Mouse (Mus musculus) neural tube, embryonic 15.5 days (tissue): Measurements from ENCODE around the gene Trpv4. TPM values are rescaled to one million over a fixed set of nuclear protein-coding genes. Genes with fewer than 3 reads are reported as not detected.

Source experiments
- ATAC-seq: fragments of 200-750 bp; cut with Nextera tagmentation; 2 replicates; pipeline ENCODE4 v1.8.0; 2017; ENCODE audit warnings: mild to moderate bottlenecking, moderate TSS enrichment, moderate library complexity; ENCODE audit not compliant: low FRiP score
- H3K27ac ChIP-seq: fragments of 300-500 bp; sonication (generic); replicated peaks from 2 replicates; pipeline ENCODE4 v1.5.1; 2015; ENCODE audit warnings: mild to moderate bottlenecking, inconsistent platforms
- H3K27me3 ChIP-seq: fragments of 300-500 bp; sonication (generic); replicated peaks from 2 replicates; pipeline ENCODE4 v1.6.1; 2015; ENCODE audit warnings: inconsistent platforms
- H3K36me3 ChIP-seq: fragments of 300-500 bp; sonication (generic); 2 replicates; pipeline ENCODE4 v1.6.1; 2015; ENCODE audit warnings: inconsistent platforms
- H3K4me1 ChIP-seq: fragments of 300-500 bp; sonication (generic); 2 replicates; pipeline ENCODE4 v1.6.1; 2015; ENCODE audit warnings: inconsistent platforms
- H3K4me2 ChIP-seq: fragments of 300-500 bp; sonication (generic); 2 replicates; pipeline ENCODE4 v1.6.1; 2015; ENCODE audit warnings: inconsistent platforms, mild to moderate bottlenecking, moderate library complexity
- H3K4me3 ChIP-seq: fragments of 300-500 bp; sonication (generic); replicated peaks from 2 replicates; pipeline ENCODE4 v1.5.1; 2015; ENCODE audit warnings: mild to moderate bottlenecking, inconsistent platforms
- H3K9ac ChIP-seq: fragments of 300-500 bp; sonication (generic); replicated peaks from 2 replicates; pipeline ENCODE4 v1.6.1; 2015; ENCODE audit warnings: mild to moderate bottlenecking, inconsistent platforms
- H3K9me3 ChIP-seq: fragments of 300-500 bp; sonication (generic); replicated peaks from 2 replicates; pipeline ENCODE4 v1.6.1; 2016; ENCODE audit warnings: inconsistent platforms
- WGBS: fragments of 180-500 bp; shearing (Covaris S2); methylation state at CpG from one replicate; pipeline ENCODE4 v1.1.7; 2015; ENCODE audit warnings: mixed read lengths; 5-methylcytosine and 5-hydroxymethylcytosine counted together
- polyA plus RNA-seq: library from polyadenylated mRNA; unstranded; fragments of >200 nt; fragmentation: Nextera tagmentation; extraction: Ambion mirVana; gene quantifications from 2 replicates; pipeline ENCODE4 v1.2.1, GENCODE M21; 2015

Gene Trpv4
- polyA plus RNA-seq, 1 experiment from 2014 or later = 1.4 TPM

DNA sequence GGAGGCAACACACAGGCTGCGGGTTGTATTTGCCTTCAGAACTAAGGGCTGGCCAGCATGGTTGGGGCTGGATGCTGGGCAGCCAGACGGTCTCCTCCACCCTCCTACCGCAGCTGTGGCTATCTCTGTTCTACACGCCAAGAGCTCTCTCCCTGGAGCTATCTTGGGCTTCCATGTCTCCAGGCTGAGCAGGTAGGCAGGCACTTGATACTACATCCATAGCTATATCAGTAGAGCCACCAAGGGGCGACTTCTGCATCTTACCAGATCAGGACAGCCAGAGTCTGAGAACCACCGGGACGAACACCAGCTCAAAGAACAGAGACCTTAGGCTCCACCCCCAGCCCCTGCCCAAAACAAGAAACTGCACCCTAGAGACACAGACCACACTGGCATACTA, 43.4 kb downstream of the Trpv4 start:
- Histone ChIP-seq H3K27me3 (no peaks in the 10 kb centered on the region), H3K4me1 (peaks cover 3% of the 10 kb centered on the region; the same call in 1 of the 2 replicates), H3K36me3 (peaks cover 11% of the 10 kb centered on the region), H3K9ac (no peak overlapping the region), H3K4me3 (no peak overlapping the region), H3K27ac (no peak overlapping the region), H3K4me2 (no peak overlapping the region), H3K9me3 (no peaks in the 10 kb centered on the region)
- 65% methylated on average over 7 of the region's 7 CpGs for WGBS
- no peak for ATAC-seq

DNA sequence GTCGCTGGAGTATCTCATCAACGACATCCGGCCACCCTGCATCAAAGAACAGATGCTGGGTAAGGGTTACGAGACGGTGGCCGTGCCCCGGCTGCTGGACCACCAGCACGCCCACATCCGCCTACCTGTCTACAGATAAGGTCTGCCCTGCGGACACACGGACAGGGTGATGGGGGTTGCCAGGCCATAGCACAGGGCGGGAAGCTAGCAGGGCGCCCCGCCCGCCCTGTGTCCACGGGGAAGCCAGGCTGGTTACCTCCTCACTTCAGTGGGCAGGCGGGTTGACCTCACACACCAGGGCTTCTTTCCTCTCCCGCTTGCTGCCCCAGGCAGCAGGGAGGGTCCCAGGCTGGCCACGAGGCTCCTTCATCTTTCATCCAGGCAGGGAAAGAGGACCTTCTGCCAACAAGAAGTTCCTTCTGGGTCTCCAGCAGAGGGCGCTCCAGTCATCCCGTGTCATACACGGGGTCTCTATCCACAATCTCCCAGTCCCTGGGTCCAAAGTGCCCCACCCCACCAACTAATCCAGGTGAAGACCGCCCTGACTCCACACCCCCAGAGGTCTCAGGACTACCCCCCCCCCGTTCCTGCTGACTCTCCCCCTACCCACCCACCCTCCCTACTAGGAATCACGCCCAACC, 46.1 kb downstream of the Trpv4 start:
- Histone ChIP-seq H3K27me3 (no peaks in the 10 kb centered on the region), H3K9me3 (no peaks in the 10 kb centered on the region), H3K27ac (no peak overlapping the region), H3K4me2 (no peak overlapping the region), H3K36me3 (peaks cover 11% of the 10 kb centered on the region), H3K9ac (no peak overlapping the region), H3K4me3 (no peak overlapping the region), H3K4me1 (peaks cover 29% of the 10 kb centered on the region)
- 77% methylated on average over 25 of the region's 25 CpGs for WGBS
- no peak for ATAC-seq

DNA sequence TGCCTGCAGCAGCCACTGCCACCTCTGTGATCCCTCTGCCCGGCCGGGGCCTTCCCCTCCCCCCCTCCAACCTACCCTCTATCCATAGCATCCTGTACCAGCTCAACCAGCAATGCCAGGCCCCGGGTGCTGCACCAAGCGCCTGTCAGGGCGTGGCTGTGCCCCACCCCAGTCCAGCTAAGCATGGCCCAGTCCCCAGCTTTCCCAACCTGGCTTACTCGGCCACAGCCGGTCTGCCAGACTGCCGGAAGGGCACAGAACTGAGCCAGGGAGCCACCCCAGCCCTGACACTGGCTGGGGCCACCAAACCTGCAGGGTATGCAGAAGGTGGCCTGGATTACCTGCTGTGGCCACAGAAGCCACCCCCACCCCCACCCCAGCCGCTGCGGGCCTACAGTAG, 47.0 kb downstream of the Trpv4 start:
- 95% methylated on average over 10 of the region's 10 CpGs for WGBS
- Histone ChIP-seq H3K9me3 (no peaks in the 10 kb centered on the region), H3K4me1 (peaks cover 38% of the 10 kb centered on the region), H3K4me3 (no peak overlapping the region), H3K4me2 (no peak overlapping the region), H3K27me3 (no peaks in the 10 kb centered on the region), H3K27ac (no peak overlapping the region), H3K9ac (no peak overlapping the region), H3K36me3 (peaks cover 11% of the 10 kb centered on the region)
- no peak for ATAC-seq

DNA sequence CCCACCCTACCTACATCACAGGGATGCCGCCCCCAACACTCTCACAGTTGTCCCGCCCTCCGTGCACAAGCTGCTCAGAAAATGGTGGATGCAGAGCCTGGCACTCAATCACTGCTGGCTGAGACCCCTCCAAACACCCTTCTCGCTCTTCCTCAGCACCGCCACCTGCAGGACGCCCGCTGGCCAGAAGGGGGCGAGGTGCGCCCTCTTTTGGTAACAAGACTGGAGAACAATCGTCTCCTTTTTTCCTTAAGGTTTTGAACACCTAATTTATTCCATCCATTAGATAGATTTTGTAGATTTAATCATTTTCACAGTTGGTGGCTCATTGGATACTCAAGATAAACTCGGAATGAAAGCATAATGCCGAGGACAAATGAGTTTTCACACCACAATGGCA, 49.7 kb downstream of the Trpv4 start:
- Histone ChIP-seq H3K27me3 (no peaks in the 10 kb centered on the region), H3K9me3 (no peaks in the 10 kb centered on the region), H3K4me1 (peaks cover 61% of the 10 kb centered on the region), H3K27ac (peak overlapping the region; percentile 70), H3K4me2 (peak overlapping the region; percentile 25), H3K9ac (no peak overlapping the region), H3K4me3 (no peak overlapping the region), H3K36me3 (peaks cover 8% of the 10 kb centered on the region; the same call in 1 of the 2 replicates)
- no peak; the same call in 1 of the 2 replicates for ATAC-seq
- 4% methylated on average over 12 of the region's 12 CpGs for WGBS

- Histone ChIP-seq H3K4me2 (no peak overlapping the region), H3K9me3 (no peaks in the 10 kb centered on the region), H3K4me3 (no peak overlapping the region), H3K27me3 (no peaks in the 10 kb centered on the region), H3K9ac (no peak overlapping the region), H3K36me3 (peaks cover 8% of the 10 kb centered on the region; the same call in 1 of the 2 replicates), H3K4me1 (peaks cover 60% of the 10 kb centered on the region), H3K27ac (peak overlapping the region; percentile 70)
- no peak for ATAC-seq
- 39% methylated on average over 8 of the region's 8 CpGs for WGBS
These were observed 50.6 kb downstream of the Trpv4 start for GRCm38 (mm10) chr5:114607651-114608050.

- no peak overlapping the region for H3K9ac ChIP-seq
- no peaks in the 10 kb centered on the region for H3K36me3 ChIP-seq
- WGBS = 56% methylated on average over 6 of the region's 6 CpGs
- peak overlapping the region; percentile 28; the same call in 1 of the 2 replicates for H3K4me2 ChIP-seq
- no peaks in the 10 kb centered on the region for H3K9me3 ChIP-seq
- H3K27me3 ChIP-seq = no peaks in the 10 kb centered on the region
- ATAC-seq = no peak
- peak overlapping the region; percentile 70 for H3K27ac ChIP-seq
- H3K4me3 ChIP-seq = no peak overlapping the region
- H3K4me1 ChIP-seq = peaks cover 62% of the 10 kb centered on the region
These were observed 52.2 kb downstream of the Trpv4 start for GRCm38 (mm10) chr5:114605981-114606380.

- WGBS = 4% methylated on average over 11 of the region's 11 CpGs
- Histone ChIP-seq H3K4me1 (peaks cover 61% of the 10 kb centered on the region), H3K9ac (0 out of 2 replicates have a peak overlapping the region, but pooled peaks have one; percentile 17), H3K4me2 (peak overlapping the region; percentile 28), H3K27me3 (no peaks in the 10 kb centered on the region), H3K27ac (peak overlapping the region; percentile 70), H3K9me3 (no peaks in the 10 kb centered on the region), H3K36me3 (no peaks in the 10 kb centered on the region), H3K4me3 (no peak overlapping the region)
- ATAC-seq = peak; percentile 32
These were observed 53.4 kb downstream of the Trpv4 start for GRCm38 (mm10) chr5:114604781-114605290.

DNA sequence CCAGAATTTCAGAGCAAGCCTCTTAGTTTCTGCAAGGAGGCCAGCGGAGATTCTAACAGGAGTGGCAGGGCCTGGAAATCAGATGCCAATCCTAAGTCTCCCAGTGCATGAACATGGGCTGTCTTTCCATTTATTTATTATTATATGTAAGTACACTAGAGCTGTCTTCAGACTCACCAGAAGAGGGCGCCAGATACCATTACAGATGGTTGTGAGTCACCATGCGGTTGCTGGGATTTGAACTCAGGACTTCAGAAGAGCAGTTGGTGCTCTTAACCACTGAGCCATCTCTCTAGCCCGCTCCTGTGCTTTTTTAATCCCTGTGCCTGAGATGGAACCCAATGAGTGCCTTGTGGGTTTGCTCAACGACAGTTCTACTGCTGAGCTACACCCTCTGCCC, 54.2 kb downstream of the Trpv4 start:
- 83% methylated on average over 5 of the region's 5 CpGs for WGBS
- no peaks in the 10 kb centered on the region for H3K36me3 ChIP-seq
- H3K27ac ChIP-seq = peak overlapping the region; percentile 70; the same call in 1 of the 2 replicates
- peaks cover 53% of the 10 kb centered on the region for H3K4me1 ChIP-seq
- no peak overlapping the region for H3K9ac ChIP-seq
- ATAC-seq = no peak
- H3K9me3 ChIP-seq = no peaks in the 10 kb centered on the region
- H3K4me2 ChIP-seq = no peak overlapping the region
- H3K4me3 ChIP-seq = no peak overlapping the region
- no peaks in the 10 kb centered on the region for H3K27me3 ChIP-seq

DNA sequence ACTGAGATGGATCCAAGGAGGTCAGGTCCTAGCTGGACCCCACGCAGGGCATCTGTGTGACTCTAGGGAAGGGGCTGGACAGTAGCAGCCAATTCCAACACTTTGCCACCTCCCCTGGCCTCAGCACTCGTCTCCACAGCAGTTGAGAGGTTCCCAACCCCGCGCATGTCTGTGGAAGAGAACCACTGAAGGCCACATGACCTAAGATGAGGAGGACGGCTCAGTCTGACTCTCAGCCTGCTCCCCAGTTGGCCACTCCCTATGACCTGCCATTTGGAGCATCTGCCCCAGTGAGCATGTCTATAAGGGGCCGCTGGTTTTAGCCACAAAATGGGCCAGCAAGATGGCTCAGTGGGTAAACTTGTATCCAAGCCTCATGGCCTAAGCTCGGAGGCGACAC, 56.2 kb downstream of the Trpv4 start:
- peaks cover 42% of the 10 kb centered on the region for H3K4me1 ChIP-seq
- no peaks in the 10 kb centered on the region for H3K36me3 ChIP-seq
- ATAC-seq = no peak
- H3K4me2 ChIP-seq = no peak overlapping the region
- no peaks in the 10 kb centered on the region for H3K27me3 ChIP-seq
- no peaks in the 10 kb centered on the region for H3K9me3 ChIP-seq
- WGBS = 90% methylated on average over 8 of the region's 8 CpGs
- no peak overlapping the region for H3K27ac ChIP-seq
- H3K4me3 ChIP-seq = no peak overlapping the region
- H3K9ac ChIP-seq = no peak overlapping the region

DNA sequence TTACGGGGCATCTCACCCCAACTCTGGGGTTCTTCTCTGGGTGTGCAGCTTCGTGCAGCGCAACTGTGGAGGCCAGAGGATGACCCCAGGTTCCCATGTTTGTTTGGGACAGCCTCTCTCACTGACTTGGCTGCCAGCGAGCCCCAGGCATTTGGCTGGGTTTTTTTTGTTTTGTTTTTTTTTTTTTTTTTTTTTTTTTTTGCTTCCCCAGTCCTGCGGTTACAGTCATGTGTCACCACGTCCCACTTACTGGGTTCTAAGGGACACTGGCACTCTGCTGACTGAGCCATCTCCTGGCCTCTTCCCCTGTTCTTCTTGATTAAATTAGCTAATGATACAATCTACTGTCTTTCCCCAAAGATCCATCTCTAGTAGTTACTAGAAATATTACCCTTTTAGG, 60.6 kb downstream of the Trpv4 start:
- Histone ChIP-seq H3K9me3 (no peaks in the 10 kb centered on the region), H3K27me3 (no peaks in the 10 kb centered on the region), H3K4me3 (no peak overlapping the region), H3K36me3 (0 out of 2 replicates have a peak, but pooled peaks cover 5% of the 10 kb centered on the region), H3K27ac (peak overlapping the region; percentile 20; the same call in 1 of the 2 replicates), H3K9ac (no peak overlapping the region), H3K4me1 (peaks cover 40% of the 10 kb centered on the region), H3K4me2 (no peak overlapping the region)
- WGBS = 57% methylated on average over 6 of the region's 6 CpGs
- ATAC-seq = no peak

GRCm38 (mm10) chr5:114597222-114597621, 61.0 kb downstream of the Trpv4 start:
- Histone ChIP-seq H3K9ac (no peak overlapping the region), H3K4me3 (no peak overlapping the region), H3K9me3 (no peaks in the 10 kb centered on the region), H3K27ac (peak overlapping the region; percentile 20), H3K4me1 (peaks cover 42% of the 10 kb centered on the region), H3K4me2 (no peak overlapping the region), H3K36me3 (0 out of 2 replicates have a peak, but pooled peaks cover 5% of the 10 kb centered on the region), H3K27me3 (no peaks in the 10 kb centered on the region)
- no peak for ATAC-seq
- WGBS = 39% methylated on average over 8 of the region's 8 CpGs

- no peak overlapping the region for H3K9ac ChIP-seq
- no peaks in the 10 kb centered on the region for H3K9me3 ChIP-seq
- 22% methylated on average over 10 of the region's 10 CpGs for WGBS
- no peak overlapping the region; the same call in 1 of the 2 replicates for H3K4me2 ChIP-seq
- H3K36me3 ChIP-seq = 0 out of 2 replicates have a peak, but pooled peaks cover 5% of the 10 kb centered on the region
- H3K27me3 ChIP-seq = no peaks in the 10 kb centered on the region
- no peak overlapping the region for H3K4me3 ChIP-seq
- H3K27ac ChIP-seq = peak overlapping the region; percentile 20
- no peak for ATAC-seq
- peaks cover 48% of the 10 kb centered on the region for H3K4me1 ChIP-seq
These were observed 61.6 kb downstream of the Trpv4 start for GRCm38 (mm10) chr5:114596604-114597003.
